Mouse (Mus musculus): Measurements from ENCODE around the gene Fut11.

Gene Fut11

GRCm38 (mm10) chr14:20713832-20714231 is 19.1 kb downstream of the Fut11 start:
- DNase-seq (ENCODE audit: low read depth, low spot score): no peak

- DNase-seq (ENCODE audit: low read depth, low spot score): no peak
Observed at GRCm38 (mm10) chr14:20718443-20718842, 23.7 kb downstream of the Fut11 start.

GRCm38 (mm10) chr14:20719767-20720166 is 25.0 kb downstream of the Fut11 start:
- no peak for DNase-seq (ENCODE audit: low read depth, low spot score)

GRCm38 (mm10) chr14:20721371-20721770 is 26.6 kb downstream of the Fut11 start:
- DNase-seq (ENCODE audit: low read depth, low spot score): no peak

GRCm38 (mm10) chr14:20723006-20723405 is 28.2 kb downstream of the Fut11 start:
- DNase-seq (ENCODE audit: low read depth, low spot score): no peak

- DNase-seq (ENCODE audit: low read depth, low spot score): peak; percentile 68
Observed at GRCm38 (mm10) chr14:20724043-20724442, 29.3 kb downstream of the Fut11 start.

GRCm38 (mm10) chr14:20725660-20726339 is 31.0 kb downstream of the Fut11 start:
- DNase-seq (ENCODE audit: low read depth, low spot score): no peak

GRCm38 (mm10) chr14:20729871-20730270 is 35.1 kb downstream of the Fut11 start:
- DNase-seq (ENCODE audit: low read depth, low spot score): no peak

GRCm38 (mm10) chr14:20730853-20731602 is 36.3 kb downstream of the Fut11 start:
- no peak for DNase-seq (ENCODE audit: low read depth, low spot score)

GRCm38 (mm10) chr14:20733041-20733951 is 38.5 kb downstream of the Fut11 start:
- DNase-seq (ENCODE audit: low read depth, low spot score): no peak

GRCm38 (mm10) chr14:20733952-20734774 is 39.4 kb downstream of the Fut11 start, which contains the start of gene Ndst2:
Ndst2 (minus strand) TSS chr14:20734562.
- peak; percentile 91 for DNase-seq (ENCODE audit: low read depth, low spot score)

- no peak for DNase-seq (ENCODE audit: low read depth, low spot score)
Observed at GRCm38 (mm10) chr14:20735052-20735451, 40.3 kb downstream of the Fut11 start.

- DNase-seq (ENCODE audit: low read depth, low spot score): no peak
Observed at GRCm38 (mm10) chr14:20735892-20736390, 41.2 kb downstream of the Fut11 start.

- peak; percentile 56 for DNase-seq (ENCODE audit: low read depth, low spot score)
Observed at GRCm38 (mm10) chr14:20737306-20737705, 42.5 kb downstream of the Fut11 start.

GRCm38 (mm10) chr14:20738511-20738910 is 43.7 kb downstream of the Fut11 start:
- DNase-seq (ENCODE audit: low read depth, low spot score): no peak

GRCm38 (mm10) chr14:20741301-20741700 is 46.5 kb downstream of the Fut11 start:
- DNase-seq (ENCODE audit: low read depth, low spot score): no peak

GRCm38 (mm10) chr14:20743614-20744013 is 48.8 kb downstream of the Fut11 start:
- DNase-seq (ENCODE audit: low read depth, low spot score): no peak

GRCm38 (mm10) chr14:20746935-20747334 is 52.2 kb downstream of the Fut11 start:
- DNase-seq (ENCODE audit: low read depth, low spot score): no peak

GRCm38 (mm10) chr14:20748388-20748787 is 53.6 kb downstream of the Fut11 start:
- DNase-seq (ENCODE audit: low read depth, low spot score): no peak

GRCm38 (mm10) chr14:20749494-20750051 is 54.8 kb downstream of the Fut11 start:
- no peak for DNase-seq (ENCODE audit: low read depth, low spot score)

- no peak for DNase-seq (ENCODE audit: low read depth, low spot score)
Observed at GRCm38 (mm10) chr14:20750503-20750902, 55.7 kb downstream of the Fut11 start.

Measured in CD4-positive, CD25-positive, alpha-beta regulatory T cell, adult 2 months (primary cell).